Mouse (Mus musculus): ENCODE data around the gene Nkx2-5.

- TF ChIP-seq POLR2A (IDR thresholded peaks at IDR 0.05; ENCODE audit: borderline replicate concordance, low read depth, low read length): no peak
- TF ChIP-seq CTCF (IDR thresholded peaks at IDR 0.05; ENCODE audit: low read depth, low read length): no peak
Observed at GRCm38 (mm10) chr17:26795386-26795785, 49.4 kb downstream of the Nkx2-5 start.

Measured in bone marrow macrophage, adult 2 months (primary cell).